Mouse (Mus musculus) pancreas, adult 10 weeks (tissue): ENCODE results near the gene Apba1. TPM values are rescaled to one million over a fixed set of nuclear protein-coding genes. Genes with fewer than 3 reads are reported as not detected.

Source experiments
- polyA plus RNA-seq: library from polyadenylated mRNA; stranded (reverse); fragments of 350-450 nt; fragmentation: Illumina TruSeq; extraction: RNeasy Lipid Tissue Mini Kit (QIAGEN cat#74804); gene quantifications from one replicate; pipeline ENCODE4 v1.2.3, GENCODE M21; 2015; ENCODE audit warnings: low read depth, low replicate concordance; ENCODE audit not compliant: insufficient read depth

Gene Apba1
- 1.3 TPM for polyA plus RNA-seq

GRCm38 (mm10) chr19:23758554-23759321 lies at the start of gene Apba1:
Apba1 (plus strand) TSS chr19:23758887.

Other genes starting within 250 kb of the Apba1 start
- gene 1700028P14Rik, start 106.1 kb upstream of the Apba1 start, polyA plus RNA-seq, result not detected
- gene Ptar1, start 71.5 kb upstream of the Apba1 start, polyA plus RNA-seq, result 3.8 TPM